Mouse (Mus musculus) embryonic stem cell, embryonic (primary cell): Measurements from ENCODE around the gene Sh3tc1.

Source experiments
- CTCF ChIA-PET, 4 experiments: fragments of 300-600 bp in 2 of 4; fragments of 350-600 bp in 2 of 4; sonication (Branson Sonifier 250); formaldehyde crosslinking; loops; one replicate each; lab custom pipeline; 2022; ENCODE audit warnings: inconsistent platforms in 2 of 4; lab: Charles Lee
- POLR2A ChIA-PET, 4 experiments: fragments of 300-600 bp in 2 of 4; fragments of 350-600 bp in 2 of 4; sonication (Branson Sonifier 250); formaldehyde crosslinking; loops; one replicate each; lab custom pipeline; 2022; ENCODE audit warnings: antibody characterized with exemption in 4 of 4, inconsistent platforms in 1 of 4; lab: Charles Lee

Gene Sh3tc1

DNA sequence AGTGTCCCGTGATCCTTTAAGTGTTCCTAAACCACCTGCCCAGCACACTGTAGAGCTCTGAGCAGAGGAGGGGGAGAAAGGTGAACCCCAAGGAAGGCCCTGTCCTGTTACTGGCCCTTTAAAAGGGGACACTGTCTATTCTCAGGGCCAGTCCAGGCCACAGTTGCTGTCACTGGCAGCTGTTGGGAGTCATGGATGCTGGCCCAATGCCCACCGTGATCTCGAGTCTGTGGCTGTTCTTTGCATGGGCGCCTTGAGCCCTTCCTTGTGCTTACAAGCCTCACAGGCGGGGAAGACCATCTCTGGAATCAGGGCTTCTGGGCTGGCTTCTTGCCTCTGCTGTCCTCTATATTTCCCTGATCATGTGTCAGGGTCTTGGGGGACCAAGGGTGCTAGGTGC lies 22.6 kb upstream of the Sh3tc1 start:
- ChIA-PET POLR2A (interaction anchor here in 3 of 4 experiments (1.1 to 3.3 kb wide), 9 partner anchors 8 to 95 kb away, joined by 3 to 11 read pairs (median 4); no protein-coding TSS in a partner anchor), CTCF (interaction anchor here in 3 of 4 experiments (0.9 to 1.6 kb wide), 5 partner anchors 9 to 96 kb away, joined by 3 to 5 read pairs (median 4); no protein-coding TSS in a partner anchor)

DNA sequence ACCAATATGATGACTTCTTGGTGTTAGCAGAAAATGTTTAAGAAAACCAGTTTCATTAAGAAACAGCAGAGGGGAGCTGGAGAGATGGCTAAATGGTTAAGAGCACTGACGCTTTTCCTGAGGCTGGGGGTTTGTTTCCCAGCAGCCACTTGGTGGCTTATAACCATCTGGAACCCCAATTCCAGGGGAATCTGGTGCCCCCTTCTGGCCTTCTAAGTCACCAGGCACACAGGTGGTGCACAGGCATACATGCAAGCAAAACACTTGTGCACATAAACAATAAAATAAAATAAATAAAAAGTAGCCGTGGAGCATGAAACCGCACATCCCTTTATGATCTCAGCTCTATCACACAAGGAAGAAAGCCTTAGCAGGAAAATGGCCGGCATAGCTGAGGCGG lies 21.5 kb upstream of the Sh3tc1 start:
- POLR2A ChIA-PET = interaction anchor here in 3 of 4 experiments (0.8 to 7.1 kb wide), 6 partner anchors 9 to 166 kb away, joined by 3 to 139 read pairs (median 7); no protein-coding TSS in a partner anchor

DNA sequence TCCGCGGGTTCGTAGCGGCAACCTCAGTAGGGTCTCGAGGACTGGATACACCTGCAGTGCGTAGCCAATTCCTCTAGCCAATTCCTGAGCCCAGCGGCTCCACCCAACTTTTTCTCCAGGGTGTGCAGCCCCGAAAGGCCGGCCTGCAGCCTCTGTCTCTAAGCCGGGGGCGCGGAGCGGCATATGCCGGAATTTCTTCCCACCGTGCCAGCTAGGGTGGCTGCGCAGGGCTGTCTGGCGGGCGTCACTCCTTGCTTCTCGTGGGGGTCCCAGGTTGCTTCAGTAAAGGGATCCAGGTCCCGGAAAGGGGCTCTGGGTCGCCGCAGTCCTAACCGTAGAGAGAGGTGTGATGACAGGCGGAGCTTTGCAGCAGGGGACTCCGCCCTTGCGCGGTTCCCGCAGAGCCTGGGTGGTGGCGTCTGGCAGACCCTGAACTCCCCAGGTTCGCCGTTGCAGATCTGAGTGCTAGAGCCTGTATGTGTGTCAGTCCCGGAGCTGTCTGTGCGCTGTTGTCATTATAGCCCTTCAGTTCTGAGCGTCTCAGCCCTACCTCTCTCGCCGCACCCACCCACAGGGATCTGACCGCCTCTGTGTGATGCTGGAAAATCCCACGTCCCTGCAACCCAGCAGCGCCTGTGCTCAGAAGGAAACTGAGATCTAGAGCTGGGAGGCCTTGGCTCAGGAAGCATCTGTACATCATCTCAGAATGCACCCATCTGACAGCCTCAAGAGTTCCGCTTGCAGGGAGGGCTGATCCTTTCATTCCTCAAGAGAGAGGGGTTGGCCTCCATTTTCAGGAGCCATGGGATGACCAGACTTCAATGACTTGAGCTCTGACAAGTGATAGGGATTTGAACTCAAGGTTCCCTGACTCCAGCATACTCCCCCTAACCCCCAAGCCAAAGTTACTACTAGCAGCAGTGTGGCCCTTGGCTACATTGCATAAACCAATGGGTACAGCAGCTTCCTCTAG lies 18.6 kb upstream of the Sh3tc1 start:
- ChIA-PET POLR2A (interaction anchor here (0.5 to 7.1 kb wide), 65 partner anchors 8 to 1098 kb away, joined by 3 to 139 read pairs (median 5); partner anchors contain the start of genes Sh3tc1 (in 3 of the 4), Acox3 (in 1 of the 4), Afap1 (in 1 of the 4) and Grk4 (in 1 of the 4)), CTCF (interaction anchor here (0.5 to 5.7 kb wide), 37 partner anchors 8 to 397 kb away, joined by 3 to 29 read pairs (median 5); partner anchors contain the start of gene Sh3tc1 (in 2 of the 4))

More for the DNA sequence above, 21.5 kb upstream of the Sh3tc1 start:
- CTCF ChIA-PET = interaction anchor here in 2 of 4 experiments (1.1 to 2.0 kb wide), 3 partner anchors 34 to 105 kb away, joined by 3 to 7 read pairs (median 3); no protein-coding TSS in a partner anchor

DNA sequence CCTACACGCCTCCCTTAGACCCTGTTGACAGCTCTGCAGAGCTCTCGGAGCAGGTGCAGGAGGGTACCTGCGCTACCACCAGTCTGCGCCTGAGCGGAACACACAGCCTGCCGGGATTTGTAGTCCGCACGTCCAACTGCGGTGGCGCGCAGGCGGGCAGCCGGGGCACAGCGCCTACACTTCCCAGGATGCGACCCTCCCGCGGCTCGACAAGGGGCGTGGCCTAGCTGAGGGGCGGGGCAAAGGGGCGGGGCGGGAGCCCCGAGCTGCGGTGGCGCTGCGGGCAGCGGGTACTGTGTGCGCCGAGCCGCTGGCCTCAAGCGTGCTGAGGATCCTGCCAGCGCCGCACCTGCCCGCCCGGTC lies 17.8 kb upstream of the Sh3tc1 start, which contains the start of gene Ablim2:
Ablim2 (plus strand) TSS at position 242 of the 363 bp plus-strand sequence.
- ChIA-PET CTCF (interaction anchor here (0.5 to 5.7 kb wide), 45 partner anchors 8 to 396 kb away, joined by 3 to 29 read pairs (median 4); partner anchors contain the start of gene Sh3tc1 (in 2 of the 4)), POLR2A (interaction anchor here (0.5 to 7.1 kb wide), 68 partner anchors 9 to 1289 kb away, joined by 3 to 139 read pairs (median 5); partner anchors contain the start of genes Sh3tc1 (in 3 of the 4), Afap1 (in 2 of the 4), Acox3 (in 1 of the 4) and Grk4 (in 1 of the 4))

DNA sequence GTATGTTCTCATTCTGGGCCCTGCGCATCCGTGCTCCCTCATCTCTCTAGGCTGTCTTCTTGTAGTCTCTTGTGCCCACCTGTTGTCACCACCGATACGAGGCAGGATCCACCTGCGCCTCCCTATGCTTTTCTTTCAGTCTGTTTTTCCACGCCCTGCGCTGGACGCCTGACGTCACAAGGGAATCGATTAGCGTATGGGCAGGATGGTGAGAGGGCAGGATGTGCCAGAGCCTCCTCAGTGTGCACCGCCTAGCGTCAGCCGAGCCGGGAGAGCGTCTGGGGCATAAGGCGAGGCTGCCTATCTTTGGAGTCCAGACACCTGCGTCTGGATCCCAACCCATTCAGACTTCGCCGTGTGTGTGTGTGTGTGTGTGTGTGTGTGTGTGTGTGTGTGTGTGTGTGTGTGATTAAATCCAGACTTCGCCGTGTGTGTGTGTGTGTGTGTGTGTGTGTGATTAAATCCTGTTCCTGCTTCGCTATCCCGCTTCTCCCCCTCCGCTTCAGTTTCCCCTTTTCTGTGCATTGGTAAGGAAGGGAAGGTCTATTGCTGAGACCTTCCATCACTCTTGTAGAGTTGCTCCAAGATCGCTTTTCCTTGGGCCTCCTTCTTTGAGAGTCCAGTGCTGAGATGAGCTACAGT lies 17.3 kb upstream of the Sh3tc1 start:
- CTCF ChIA-PET = interaction anchor here (0.6 to 5.7 kb wide), 44 partner anchors 9 to 395 kb away, joined by 3 to 45 read pairs (median 5); partner anchors contain the start of gene Sh3tc1 (in 2 of the 4)
- POLR2A ChIA-PET = interaction anchor here (0.5 to 7.1 kb wide), 66 partner anchors 9 to 1290 kb away, joined by 3 to 139 read pairs (median 5); partner anchors contain the start of genes Sh3tc1 (in 3 of the 4), Afap1 (in 2 of the 4), Trmt44 (in 2 of the 4) and Acox3 (in 1 of the 4)

DNA sequence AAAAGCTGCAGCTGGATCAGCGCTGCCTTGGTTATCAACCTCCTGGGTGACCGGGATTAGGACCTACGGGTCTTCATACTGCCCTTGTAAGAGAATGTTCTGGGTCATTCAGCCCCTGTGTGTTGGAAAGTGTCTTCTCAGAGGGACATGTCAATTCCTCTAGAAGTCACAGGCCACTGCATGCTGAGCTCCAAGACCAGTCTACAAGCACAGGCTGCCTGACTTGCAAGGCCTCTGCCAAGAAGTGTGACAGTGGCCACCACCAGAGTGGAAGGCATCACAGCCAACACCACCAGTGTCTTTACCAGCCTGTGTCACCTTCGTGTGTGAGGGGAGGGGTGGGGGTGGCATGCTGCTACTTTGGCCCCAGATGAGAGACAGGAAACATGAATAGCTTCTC lies 16.2 kb upstream of the Sh3tc1 start:
- POLR2A ChIA-PET = interaction anchor here in 3 of 4 experiments (0.5 to 7.1 kb wide), 22 partner anchors 10 to 1039 kb away, joined by 3 to 139 read pairs (median 7); partner anchors contain the start of genes Sh3tc1 (in 2 of the 3) and Trmt44 (in 1 of the 3)
- CTCF ChIA-PET = interaction anchor here (0.7 to 5.7 kb wide), 31 partner anchors 9 to 1075 kb away, joined by 3 to 45 read pairs (median 8); partner anchors contain the start of gene Sh3tc1 (in 1 of the 4)

DNA sequence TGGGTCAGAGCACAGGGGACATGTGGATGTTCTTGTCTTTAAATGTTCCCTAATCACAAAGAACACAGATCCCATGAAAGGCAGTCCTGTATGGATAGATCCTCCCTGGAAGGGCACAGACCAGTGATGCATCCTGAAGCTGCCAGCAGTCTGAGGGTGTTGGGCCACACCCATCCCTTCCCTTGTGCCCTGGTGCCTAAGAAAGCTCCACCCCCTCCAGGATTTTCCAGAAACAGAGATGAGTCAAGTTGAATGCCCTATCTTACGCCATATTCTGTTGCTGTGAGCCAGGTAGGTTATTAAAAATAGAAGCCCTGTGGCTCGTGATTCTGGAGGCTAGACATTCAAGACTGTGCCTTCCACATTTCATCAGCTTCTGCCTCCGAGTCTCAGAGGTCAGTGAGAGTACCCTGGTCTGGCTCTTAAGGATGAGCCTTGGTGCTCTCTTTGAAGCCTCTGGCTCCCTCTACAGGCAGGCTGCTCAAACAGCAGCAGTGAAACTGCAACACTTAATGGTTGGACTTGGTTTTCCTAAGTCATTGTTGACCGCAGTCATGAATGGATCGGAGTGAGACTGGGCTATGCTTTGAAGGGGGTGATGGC lies 15.4 kb upstream of the Sh3tc1 start:
- ChIA-PET CTCF (interaction anchor here (0.5 to 5.7 kb wide), 72 partner anchors 8 to 1076 kb away, joined by 3 to 45 read pairs (median 4); partner anchors contain the start of genes Htra3 (in 2 of the 4) and Sh3tc1 (in 2 of the 4)), POLR2A (interaction anchor here (0.7 to 7.1 kb wide), 39 partner anchors 9 to 180 kb away, joined by 3 to 139 read pairs (median 5); partner anchors contain the start of genes Sh3tc1 (in 2 of the 4) and Trmt44 (in 1 of the 4))

DNA sequence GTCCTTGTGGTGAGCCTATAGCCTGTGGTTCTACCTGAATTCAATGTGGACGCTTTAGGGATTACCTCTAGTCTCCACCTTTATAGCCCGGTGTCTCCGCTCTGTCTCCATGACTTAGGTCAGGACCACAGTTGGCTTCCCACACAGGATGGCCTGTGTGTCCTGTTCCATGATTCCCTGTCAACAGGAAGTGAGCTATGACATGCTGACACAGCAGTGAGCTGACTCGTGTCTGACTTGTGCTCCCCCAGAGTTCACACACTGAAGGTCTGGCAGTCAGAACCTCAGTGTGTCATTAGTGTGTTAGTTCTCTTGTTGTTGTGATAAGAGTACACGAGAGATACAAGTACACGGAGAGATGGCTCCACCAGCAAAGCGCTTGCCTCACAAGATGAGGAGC lies 11.2 kb upstream of the Sh3tc1 start:
- CTCF ChIA-PET = interaction anchor here in 2 of 4 experiments (1.2 to 1.7 kb wide), 4 partner anchors 10 to 50 kb away, joined by 3 to 5 read pairs (median 4); partner anchors contain the start of gene Sh3tc1 (in 1 of the 2)
- POLR2A ChIA-PET = interaction anchor here in 3 of 4 experiments (0.6 to 2.3 kb wide), 13 partner anchors 10 to 485 kb away, joined by 3 to 8 read pairs (median 5); partner anchors contain the start of genes Trmt44 (in 2 of the 3) and Sh3tc1 (in 1 of the 3)

DNA sequence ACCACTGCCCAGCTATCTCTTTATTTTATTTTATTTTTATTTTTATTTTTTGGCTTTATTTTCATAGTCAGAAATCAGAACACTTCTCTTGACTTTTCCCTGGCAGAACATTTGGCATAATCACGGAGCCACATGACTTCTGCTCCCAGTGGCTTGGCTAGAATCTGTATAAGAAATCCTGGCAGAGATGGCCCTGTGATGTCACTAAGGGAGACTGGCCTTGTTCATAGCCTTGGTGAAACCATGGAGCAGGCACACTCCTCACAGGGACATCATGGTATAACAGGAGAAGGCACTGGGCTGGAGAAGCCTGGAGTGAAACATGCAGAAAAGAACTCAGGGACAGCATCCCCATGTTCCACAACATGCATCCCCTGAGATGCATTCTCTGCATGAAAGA lies 10.2 kb upstream of the Sh3tc1 start:
- CTCF ChIA-PET = interaction anchor here in 1 of 4 experiments (1.5 kb wide), 1 partner anchor 154 kb away, joined by 3 read pairs; no protein-coding TSS in a partner anchor
- POLR2A ChIA-PET = interaction anchor here in 1 of 4 experiments (2.0 kb wide), 1 partner anchor 9 kb away, joined by 8 read pairs; no protein-coding TSS in a partner anchor

DNA sequence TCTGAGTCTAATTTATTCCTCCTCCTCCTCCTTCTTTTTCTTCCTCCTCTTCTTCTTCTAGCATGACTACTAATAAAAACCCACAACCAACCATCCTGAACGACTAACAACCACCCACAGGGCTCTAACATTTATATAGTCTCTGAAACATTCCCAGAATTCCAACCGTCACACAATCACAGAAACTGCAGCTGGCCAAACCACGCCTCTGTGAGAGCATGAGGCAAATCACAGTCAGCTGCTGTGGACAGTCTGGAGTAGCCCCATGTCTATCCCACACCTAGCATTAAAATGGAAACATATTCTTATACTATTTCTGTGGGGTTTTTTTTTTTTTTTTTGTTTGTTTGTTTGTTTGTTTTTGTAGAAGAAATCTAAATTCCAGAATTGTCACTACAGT lies 9.6 kb upstream of the Sh3tc1 start:
- ChIA-PET POLR2A (interaction anchor here in 2 of 4 experiments (0.6 to 1.4 kb wide), 3 partner anchors 9 to 174 kb away, joined by 3 to 4 read pairs (median 3); partner anchors contain the start of gene Trmt44 (in 1 of the 2)), CTCF (interaction anchor here in 3 of 4 experiments (0.5 to 2.0 kb wide), 4 partner anchors 46 to 154 kb away, joined by 3 to 7 read pairs (median 4); no protein-coding TSS in a partner anchor)

DNA sequence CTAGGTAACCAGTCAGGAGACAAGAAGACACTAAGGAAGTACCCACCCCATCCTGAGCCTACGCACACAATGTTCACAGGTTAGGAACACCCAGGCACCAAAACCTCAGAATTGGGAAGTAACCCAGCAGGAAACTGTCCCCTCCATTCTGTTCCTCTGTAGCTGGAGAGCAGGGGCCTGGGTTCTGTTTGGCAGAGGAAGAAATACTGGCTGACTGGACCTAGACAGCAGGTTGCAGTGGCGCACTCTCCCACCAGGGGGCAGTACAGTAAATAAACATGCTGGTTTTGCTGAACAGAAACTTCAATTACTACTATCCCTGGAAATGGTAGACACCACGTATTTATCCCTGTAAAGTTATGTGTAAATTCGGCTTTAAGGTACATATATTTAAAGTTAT lies 7.1 kb upstream of the Sh3tc1 start:
- ChIA-PET CTCF (interaction anchor here (0.6 to 3.7 kb wide), 25 partner anchors 8 to 240 kb away, joined by 3 to 13 read pairs (median 4); partner anchors contain the start of gene Ablim2 (in 2 of the 4)), POLR2A (interaction anchor here in 3 of 4 experiments (0.7 to 4.4 kb wide), 12 partner anchors 8 to 45 kb away, joined by 3 to 23 read pairs (median 4); partner anchors contain the start of gene Ablim2 (in 1 of the 3))

DNA sequence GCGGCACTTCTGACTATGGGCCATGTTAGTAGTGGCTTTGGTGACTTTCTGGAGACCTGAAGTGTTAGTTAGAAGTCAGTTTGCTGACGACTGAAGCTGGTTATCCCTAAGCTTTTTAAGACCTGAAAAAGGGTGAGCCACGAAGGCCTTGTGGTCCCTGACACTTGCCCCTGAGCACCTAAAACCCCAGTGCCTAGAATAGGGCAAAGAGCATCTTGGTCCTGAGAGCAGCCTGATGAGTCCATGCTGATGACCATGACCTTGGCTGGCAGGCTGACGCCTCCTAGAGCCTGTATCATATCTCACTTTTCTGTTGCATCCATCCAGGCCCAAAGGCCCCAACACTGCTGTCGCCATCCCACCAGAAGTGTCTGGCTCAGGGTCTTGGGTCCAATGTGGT lies 5.6 kb upstream of the Sh3tc1 start:
- CTCF ChIA-PET = interaction anchor here in 3 of 4 experiments (0.8 to 3.7 kb wide), 7 partner anchors 9 to 113 kb away, joined by 4 to 13 read pairs (median 10); no protein-coding TSS in a partner anchor
- POLR2A ChIA-PET = interaction anchor here in 3 of 4 experiments (0.5 to 4.4 kb wide), 13 partner anchors 9 to 170 kb away, joined by 3 to 23 read pairs (median 4); partner anchors contain the start of genes Trmt44 (in 2 of the 3) and Ablim2 (in 1 of the 3)

DNA sequence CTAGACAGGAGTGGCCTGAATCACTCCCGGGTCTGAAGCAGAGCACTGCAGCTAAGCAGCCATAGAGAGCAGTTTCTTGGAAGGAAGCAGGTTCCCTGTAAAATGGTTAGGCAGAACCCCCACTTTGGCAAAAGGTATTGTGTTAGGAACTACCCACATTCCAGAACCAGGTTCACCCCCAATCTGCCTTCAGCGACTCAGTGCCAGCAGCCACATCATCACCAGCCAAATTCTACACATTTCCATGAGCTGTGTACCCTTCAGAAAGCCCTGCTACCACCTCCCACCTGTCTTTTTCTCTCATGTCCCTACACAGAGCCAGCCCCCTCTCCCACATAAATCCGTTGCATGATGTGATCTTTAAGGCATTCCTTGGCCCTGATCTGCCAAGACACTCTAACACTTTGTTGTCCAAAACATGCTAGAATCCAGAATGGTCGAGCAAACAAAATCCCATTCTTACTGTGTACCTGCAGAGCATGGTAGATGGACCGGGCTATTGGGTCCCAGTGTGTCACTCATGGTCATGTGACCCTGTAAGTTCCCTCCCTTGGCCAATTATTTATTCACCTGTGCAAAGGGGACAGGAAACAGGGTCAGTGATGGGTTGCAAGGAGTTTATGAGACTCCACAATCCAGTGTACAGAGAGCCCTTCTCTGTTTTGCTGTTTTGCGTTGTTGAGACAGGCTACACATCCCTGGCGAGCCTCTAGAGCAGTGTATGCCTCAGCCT lies 4.4 kb upstream of the Sh3tc1 start:
- ChIA-PET POLR2A (interaction anchor here in 2 of 4 experiments (0.8 to 4.4 kb wide), 10 partner anchors 11 to 39 kb away, joined by 3 to 23 read pairs (median 6); partner anchors contain the start of gene Ablim2 (in 1 of the 2)), CTCF (interaction anchor here in 3 of 4 experiments (1.0 to 3.7 kb wide), 7 partner anchors 10 to 148 kb away, joined by 3 to 12 read pairs (median 5); no protein-coding TSS in a partner anchor)

DNA sequence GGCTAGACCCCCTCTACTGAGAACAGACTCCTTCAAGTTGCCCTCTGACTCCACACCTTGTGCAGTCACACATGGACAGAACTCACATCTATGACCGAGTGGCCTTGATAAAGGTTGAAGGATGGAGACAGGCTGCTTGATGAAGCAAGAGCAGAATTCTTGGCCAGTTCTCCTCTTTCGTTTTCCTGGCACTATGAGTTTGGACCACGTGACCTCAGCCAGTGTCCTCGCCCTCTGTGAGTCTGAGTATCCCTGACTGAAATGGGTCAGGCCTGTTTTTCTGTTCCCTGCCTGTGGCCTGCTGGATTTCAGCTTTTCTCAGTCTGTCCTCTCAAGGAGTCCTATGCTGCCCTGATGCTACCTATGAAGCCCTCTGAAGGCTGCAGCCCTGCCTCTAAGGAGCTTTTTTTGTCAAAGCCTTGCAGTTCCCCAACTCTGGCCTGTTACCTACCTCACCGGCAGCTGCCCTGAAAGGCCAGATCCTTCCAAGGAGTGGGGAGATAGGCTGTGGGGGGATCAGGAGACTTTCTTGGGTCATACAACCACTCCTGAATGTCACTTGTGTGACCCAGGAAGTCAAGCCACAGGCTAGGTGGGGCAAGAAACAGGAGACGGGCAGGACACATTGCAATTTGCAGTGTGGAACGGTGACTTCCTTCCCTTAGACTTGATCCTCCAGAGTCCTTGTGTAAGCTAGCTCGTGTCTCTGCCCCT lies 3.6 kb upstream of the Sh3tc1 start:
- CTCF ChIA-PET = interaction anchor here in 3 of 4 experiments (1.0 to 3.7 kb wide), 5 partner anchors 11 to 148 kb away, joined by 3 to 12 read pairs (median 3); no protein-coding TSS in a partner anchor

More for the DNA sequence above, 3.6 kb upstream of the Sh3tc1 start:
- POLR2A ChIA-PET = interaction anchor here in 2 of 4 experiments (0.8 to 4.4 kb wide), 10 partner anchors 12 to 40 kb away, joined by 3 to 23 read pairs (median 6); partner anchors contain the start of gene Ablim2 (in 1 of the 2)
